ENCODE assay signal across 20 mouse cellular contexts in the genomic region with DNA sequence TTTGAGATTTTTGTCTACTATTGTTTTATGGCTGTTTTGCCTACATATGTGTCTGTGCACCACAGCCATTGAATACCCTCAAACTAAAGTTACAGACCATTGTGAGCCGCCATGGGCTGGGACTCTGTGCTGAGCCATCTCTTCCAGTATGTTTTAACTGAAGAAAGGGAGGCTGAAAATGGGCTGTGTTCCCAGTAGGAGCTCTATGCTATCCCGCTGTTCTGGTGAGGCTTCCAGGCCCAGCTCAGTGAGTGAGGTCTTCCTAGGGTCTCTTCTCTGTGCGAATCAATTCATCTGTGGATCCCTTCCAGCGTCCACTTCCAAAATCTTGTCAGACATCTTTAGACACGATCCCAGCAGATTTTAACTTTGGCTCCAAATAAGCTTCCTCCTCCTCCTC.
A peak's percentile ranks its signal among the peaks of the same experiment; 100 is the strongest.
DNase-seq lines count a peak whose midpoint lies in the region; ATAC-seq and TF ChIP-seq lines count a peak whose summit lies in the region.
"Had no signal": no experiment of that assay in that cellular context is flagged by ENCODE, and none has a peak within 500 bp of the region (broad histone marks: within the 10 kb centered on the region; RNA-seq: fewer than 3 reads in every experiment).

No protein-coding gene starts in this region.

- H3K4me3 ChIP-seq in forebrain, embryonic 14.5 days (ENCODE audit: low read depth, low read length) = no peak overlapping the region
- H3K4me3 ChIP-seq in forebrain, embryonic 15.5 days = no peak overlapping the region
- no peak overlapping the region for H3K4me3 ChIP-seq in intestine, embryonic 15.5 days (replicated peaks)
- H3K4me3 ChIP-seq: embryonic facial prominence, embryonic 15.5 days; erythroblast, embryonic 14.5 days; forebrain, embryonic 10.5 days; heart, embryonic 10.5 days had no signal

- peak; percentile 19 for DNase-seq in forebrain, embryonic 14.5 days (ENCODE audit: low spot score)
- peak; percentile 18 to 31 for DNase-seq in layer of hippocampus, postnatal 10 days (ENCODE audit: low spot score in 2 of 2)
- DNase-seq in layer of hippocampus, adult 8-10 months (ENCODE audit: low spot score in 2 of 2) = no peak
- peak; percentile 30 for DNase-seq in brain, embryonic 14.5 days (ENCODE audit: low read depth)
- DNase-seq in cerebellum, adult 9-11 months = peak; percentile 21
- DNase-seq: adrenal gland, adult 2 months; adrenal gland, postnatal 25 days; embryo, embryonic 11 days; gastrocnemius, postnatal 36 days; heart, adult 18-20 months; heart, postnatal 14 days; kidney, adult 8-10 months had no signal

- H3K4me1 ChIP-seq in forebrain, embryonic 14.5 days (ENCODE audit: control insufficient read depth, insufficient read depth, low read length) = 0 out of 2 replicates have a peak, but pooled peaks cover 5% of the 10 kb centered on the region
- H3K4me1 ChIP-seq in forebrain, embryonic 15.5 days = peaks cover 9% of the 10 kb centered on the region
- H3K4me1 ChIP-seq in intestine, embryonic 15.5 days (replicated peaks) = no peaks in the 10 kb centered on the region
- H3K4me1 ChIP-seq: embryonic facial prominence, embryonic 15.5 days; heart, embryonic 10.5 days had no signal

- H3K27me3 ChIP-seq in forebrain, embryonic 14.5 days (replicated peaks; ENCODE audit: control insufficient read depth, insufficient read depth, low read length) = no peaks in the 10 kb centered on the region
- no peaks in the 10 kb centered on the region for H3K27me3 ChIP-seq in forebrain, embryonic 15.5 days
- no peaks in the 10 kb centered on the region for H3K27me3 ChIP-seq in intestine, embryonic 15.5 days (replicated peaks)
- H3K27me3 ChIP-seq: embryonic facial prominence, embryonic 15.5 days had no signal

- no peak for TF ChIP-seq POLR2A in brain, embryonic 14.5 days (IDR thresholded peaks at IDR 0.05; ENCODE audit: borderline replicate concordance, extremely low read depth, insufficient read depth, insufficient read length, poor library complexity, severe bottlenecking)

- TF ChIP-seq CTCF in brain, embryonic 14.5 days (IDR thresholded peaks at IDR 0.05; ENCODE audit: borderline replicate concordance, extremely low read depth, insufficient read depth, insufficient read length) = no peak

- H3K9ac ChIP-seq in forebrain, embryonic 14.5 days (ENCODE audit: low read length) = no peak overlapping the region
- no peak overlapping the region for H3K9ac ChIP-seq in forebrain, embryonic 15.5 days (replicated peaks)
- no peak overlapping the region for H3K9ac ChIP-seq in intestine, embryonic 15.5 days
- H3K9ac ChIP-seq: embryonic facial prominence, embryonic 15.5 days; hindbrain, embryonic 14.5 days had no signal

- no peaks in the 10 kb centered on the region for H3K9me3 ChIP-seq in forebrain, embryonic 14.5 days (replicated peaks; ENCODE audit: control insufficient read depth, low read length)
- no peaks in the 10 kb centered on the region for H3K9me3 ChIP-seq in forebrain, embryonic 15.5 days
- H3K9me3 ChIP-seq in intestine, embryonic 15.5 days = no peaks in the 10 kb centered on the region
- H3K9me3 ChIP-seq: embryonic facial prominence, embryonic 15.5 days; heart, embryonic 10.5 days had no signal

- no peaks in the 10 kb centered on the region for H3K36me3 ChIP-seq in forebrain, embryonic 14.5 days (ENCODE audit: control insufficient read depth, insufficient read depth, low read length)
- no peaks in the 10 kb centered on the region for H3K36me3 ChIP-seq in forebrain, embryonic 15.5 days
- no peaks in the 10 kb centered on the region for H3K36me3 ChIP-seq in intestine, embryonic 15.5 days
- H3K36me3 ChIP-seq: embryonic facial prominence, embryonic 15.5 days; forebrain, embryonic 10.5 days; heart, embryonic 10.5 days had no signal

- no peak for ATAC-seq in forebrain, embryonic 14.5 days
- no peak for ATAC-seq in forebrain, embryonic 15.5 days (replicated peaks)
- no peak for ATAC-seq in intestine, embryonic 15.5 days
- ATAC-seq: intestine, postnatal 0 days had no signal

- 81% methylated on average over 5 of the region's 5 CpGs for WGBS in forebrain, embryonic 14.5 days
- WGBS in forebrain, embryonic 15.5 days = 78% methylated on average over 5 of the region's 5 CpGs
- WGBS in intestine, embryonic 15.5 days = 88% methylated on average over 5 of the region's 5 CpGs

- no peak overlapping the region for H3K27ac ChIP-seq in forebrain, embryonic 14.5 days (ENCODE audit: low read depth, low read length)
- no peak overlapping the region for H3K27ac ChIP-seq in forebrain, embryonic 15.5 days (replicated peaks)
- no peak overlapping the region for H3K27ac ChIP-seq in intestine, embryonic 15.5 days
- H3K27ac ChIP-seq: embryonic facial prominence, embryonic 15.5 days; forebrain, embryonic 10.5 days; heart, embryonic 10.5 days; hindbrain, embryonic 14.5 days had no signal

- no peak overlapping the region for H3K4me2 ChIP-seq in forebrain, embryonic 14.5 days (ENCODE audit: low read length)
- H3K4me2 ChIP-seq in forebrain, embryonic 15.5 days (replicated peaks) = no peak overlapping the region
- H3K4me2 ChIP-seq in intestine, embryonic 15.5 days (replicated peaks) = no peak overlapping the region
- H3K4me2 ChIP-seq: embryonic facial prominence, embryonic 15.5 days; hindbrain, embryonic 14.5 days had no signal

Comparison
In these comparisons a context has a peak if more than half of its experiments do, and no peak if none do; other contexts are left out.
1. DNase-seq: peak in forebrain, embryonic 14.5 days (single experiment), layer of hippocampus, postnatal 10 days (2 of 2), brain, embryonic 14.5 days (single experiment) and cerebellum, adult 9-11 months (single experiment); none in layer of hippocampus, adult 8-10 months (0 of 2).